Mouse (Mus musculus) liver, embryonic 13.5 days (tissue): ENCODE results near the gene Ltb4r1. TPM values are rescaled to one million over a fixed set of nuclear protein-coding genes. Genes with fewer than 3 reads are reported as not detected.
"Not testable (repeated sequence)": the region's sequence is repeated elsewhere in the genome, so short reads cannot be mapped to it uniquely, and the experiment has no call there.

Experiments
- ATAC-seq: fragments of 200-750 bp; cut with Nextera tagmentation; 2 replicates; pipeline ENCODE4 v1.8.0; 2017; ENCODE audit warnings: low read depth, mild to moderate bottlenecking, moderate number of reproducible peaks, moderate library complexity
- DNase-seq: peaks from one replicate; pipeline ENCODE4 v3.0.0; 2022
- H3K27ac ChIP-seq: fragments of 300-500 bp; sonication (generic); 2 replicates; pipeline ENCODE4 v1.5.1; 2015; ENCODE audit warnings: moderate library complexity, mild to moderate bottlenecking, inconsistent platforms
- H3K27me3 ChIP-seq: fragments of 300-500 bp; sonication (generic); 2 replicates; pipeline ENCODE4 v1.6.1; 2015; ENCODE audit warnings: mild to moderate bottlenecking, inconsistent platforms
- H3K36me3 ChIP-seq: fragments of 300-500 bp; sonication (generic); 2 replicates; pipeline ENCODE4 v1.6.1; 2015; ENCODE audit warnings: mild to moderate bottlenecking, inconsistent platforms
- H3K4me1 ChIP-seq: fragments of 300-500 bp; sonication (generic); replicated peaks from 2 replicates; pipeline ENCODE4 v1.6.1; 2015; ENCODE audit warnings: inconsistent platforms
- H3K4me2 ChIP-seq: fragments of 300-500 bp; sonication (generic); 2 replicates; pipeline ENCODE4 v1.6.1; 2015; ENCODE audit warnings: inconsistent platforms, mild to moderate bottlenecking, moderate library complexity
- H3K4me3 ChIP-seq: fragments of 300-500 bp; sonication (generic); replicated peaks from 2 replicates; pipeline ENCODE4 v1.5.1; 2015; ENCODE audit warnings: mild to moderate bottlenecking, inconsistent platforms
- H3K9ac ChIP-seq: fragments of 300-500 bp; sonication (generic); 2 replicates; pipeline ENCODE4 v1.6.1; 2015; ENCODE audit warnings: mild to moderate bottlenecking, inconsistent platforms
- H3K9me3 ChIP-seq: fragments of 300-500 bp; sonication (generic); replicated peaks from 2 replicates; pipeline ENCODE4 v1.6.1; 2016; ENCODE audit warnings: inconsistent platforms
- WGBS: fragments of 180-500 bp; shearing (Covaris S2); methylation state at CpG from one replicate; pipeline ENCODE4 v1.1.7; 2015; ENCODE audit not compliant: insufficient replicate concordance; 5-methylcytosine and 5-hydroxymethylcytosine counted together
- polyA plus RNA-seq: library from polyadenylated mRNA; unstranded; fragments of >200 nt; fragmentation: Nextera tagmentation; extraction: Ambion mirVana; gene quantifications from 2 replicates; pipeline ENCODE4 v1.2.1, GENCODE M21; 2015

Ltb4r1 gene
- polyA plus RNA-seq, 1 experiment from 2014 or later = 4.4 TPM

DNA sequence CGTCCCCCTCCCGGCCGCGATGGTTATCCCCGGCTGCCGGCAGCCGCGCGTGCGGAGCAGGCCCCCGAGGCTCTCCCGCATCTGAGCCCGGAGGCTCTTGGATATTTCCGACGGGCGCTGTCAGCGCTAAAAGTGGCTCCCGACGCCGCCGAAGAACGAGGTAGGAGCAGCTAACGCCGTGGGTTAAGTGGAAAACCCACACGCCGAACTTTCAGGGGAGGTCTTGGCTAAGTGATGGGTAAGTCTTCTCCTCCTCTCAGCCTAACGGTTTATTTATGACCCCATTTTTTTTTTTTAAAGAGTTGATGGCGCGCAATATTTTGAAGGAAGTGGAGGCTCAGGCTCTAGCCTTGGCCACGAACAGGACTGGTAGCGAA, 19.9 kb upstream of the Ltb4r1 start:
- DNase-seq (no peak), ATAC-seq (no peak)
- peak overlapping the region; percentile 72 for H3K27ac ChIP-seq
- H3K4me2 ChIP-seq = peak overlapping the region; percentile 93
- peaks cover 39% of the 10 kb centered on the region for H3K4me1 ChIP-seq
- no peaks in the 10 kb centered on the region for H3K27me3 ChIP-seq
- WGBS = under 1% methylated on average over 25 of the region's 31 CpGs
- no peaks in the 10 kb centered on the region for H3K9me3 ChIP-seq
- H3K9ac ChIP-seq = peak overlapping the region; percentile 86
- H3K4me3 ChIP-seq = peak overlapping the region; percentile 86
- peaks cover 38% of the 10 kb centered on the region for H3K36me3 ChIP-seq

DNA sequence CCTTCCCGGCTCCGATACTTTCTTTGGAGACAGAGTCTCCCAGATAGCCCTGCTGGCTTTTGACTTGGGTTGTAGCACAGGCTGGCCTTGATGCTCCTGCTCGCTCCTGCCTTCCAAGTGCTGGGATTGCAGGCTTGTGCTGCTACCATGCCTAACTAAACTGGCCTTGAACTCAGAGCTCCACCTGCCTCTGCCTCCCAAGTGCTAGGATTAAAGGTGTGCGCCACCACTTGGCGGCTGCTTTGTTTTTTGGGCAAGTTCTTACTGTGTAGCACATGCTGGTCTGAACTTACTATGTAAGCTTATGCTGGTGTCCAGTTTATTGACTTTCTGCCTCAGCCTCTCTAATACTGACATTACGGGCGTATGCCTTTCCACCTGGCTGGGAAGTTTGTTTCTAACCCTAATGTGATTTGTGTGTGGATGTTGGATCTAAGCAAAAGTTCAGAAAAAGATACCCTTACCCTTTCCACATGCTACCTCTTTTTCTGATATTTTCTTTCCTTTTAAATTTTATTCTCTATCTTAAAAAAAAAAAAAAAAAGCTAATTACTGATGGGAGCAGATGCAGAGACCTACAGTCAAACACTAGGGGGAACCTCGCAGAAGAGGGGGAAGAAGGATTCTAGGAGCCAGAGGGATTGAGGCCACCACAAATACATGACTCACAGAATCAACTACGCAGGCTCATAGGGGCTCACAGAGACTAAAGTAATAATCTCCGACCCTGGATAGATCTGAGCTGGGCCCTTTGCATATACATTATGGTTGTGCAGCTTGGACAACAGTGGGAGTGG, 18.5 kb upstream of the Ltb4r1 start:
- Histone ChIP-seq H3K36me3 (peaks cover 47% of the 10 kb centered on the region), H3K4me3 (peak overlapping the region; percentile 86), H3K27ac (0 out of 2 replicates have a peak overlapping the region, but pooled peaks have one; percentile 31), H3K27me3 (no peaks in the 10 kb centered on the region), H3K9me3 (no peaks in the 10 kb centered on the region), H3K4me2 (peak overlapping the region; percentile 93), H3K9ac (peak overlapping the region; percentile 86), H3K4me1 (peaks cover 39% of the 10 kb centered on the region)
- DNase-seq = no peak
- 76% methylated on average over 10 of the region's 10 CpGs for WGBS
- no peak for ATAC-seq

DNA sequence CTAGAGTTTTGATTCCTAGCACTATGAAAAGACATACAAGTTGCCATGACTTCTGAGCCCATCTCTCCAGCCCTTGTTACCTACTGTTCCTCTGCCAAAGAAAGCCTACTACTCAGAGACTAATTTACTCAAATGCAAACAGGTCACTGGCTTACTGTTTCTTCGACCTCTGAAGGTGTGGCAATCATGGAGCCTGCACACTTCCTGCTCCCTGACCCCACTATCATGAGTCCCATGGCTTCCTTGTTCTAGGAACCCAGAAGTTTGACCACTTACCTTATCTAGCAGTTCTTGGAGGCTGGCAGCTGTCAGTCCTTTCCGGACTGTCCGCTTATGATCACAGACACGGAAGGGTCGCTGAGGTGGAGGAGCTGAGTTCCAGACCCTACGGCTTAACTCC, 8.2 kb upstream of the Ltb4r1 start:
- no peak for DNase-seq
- peak overlapping the region; percentile 69; the same call in 1 of the 2 replicates for H3K27ac ChIP-seq
- H3K36me3 ChIP-seq = peaks cover 43% of the 10 kb centered on the region
- 12% methylated on average over 6 of the region's 6 CpGs for WGBS
- H3K4me2 ChIP-seq = peak overlapping the region; percentile 43
- no peaks in the 10 kb centered on the region for H3K9me3 ChIP-seq
- H3K4me1 ChIP-seq = peaks cover 35% of the 10 kb centered on the region
- H3K9ac ChIP-seq = peak overlapping the region; percentile 5; the same call in 1 of the 2 replicates
- H3K4me3 ChIP-seq = peak overlapping the region; percentile 32
- peaks cover 22% of the 10 kb centered on the region for H3K27me3 ChIP-seq
- no peak for ATAC-seq

DNA sequence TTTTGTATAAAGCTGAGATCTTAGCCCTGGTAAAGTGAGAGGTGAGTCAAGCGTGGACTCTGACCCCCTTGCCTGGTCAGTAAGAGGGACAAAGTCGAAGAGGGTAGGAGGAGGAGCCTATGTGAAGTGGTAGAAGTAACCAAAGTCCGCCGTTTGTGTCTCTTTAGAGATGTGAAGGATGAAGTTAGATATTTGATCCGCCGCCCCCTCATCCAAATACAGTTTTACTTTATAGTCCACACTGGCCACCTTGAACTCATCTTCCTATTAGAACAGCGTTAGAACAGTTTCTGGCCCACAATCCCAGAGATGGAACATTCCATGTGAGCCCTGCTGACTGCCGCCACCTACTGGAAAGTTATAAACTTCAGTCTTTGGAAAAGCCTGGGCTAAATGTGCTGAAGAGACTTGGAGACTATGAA, 7.4 kb upstream of the Ltb4r1 start, which contains the start of gene Cideb:
Gene Cideb, minus strand, starts transcription at position 96 of the 422 bp plus-strand sequence.
- Histone ChIP-seq H3K27ac (peak within 1 kb of the TSS; percentile 69), H3K9ac (peak within 1 kb of the TSS; percentile 5; the same call in 1 of the 2 replicates), H3K4me3 (peak within 1 kb of the TSS; percentile 32), H3K27me3 (peaks cover 30% of the 10 kb centered on the region), H3K9me3 (no peaks in the 10 kb centered on the region), H3K4me1 (peaks cover 43% of the 10 kb centered on the region), H3K4me2 (peak within 1 kb of the TSS; percentile 43), H3K36me3 (peaks cover 35% of the 10 kb centered on the region)
- WGBS = 12% methylated on average over 8 of the region's 8 CpGs
- peak; percentile 34 for ATAC-seq
- DNase-seq = no peak

DNA sequence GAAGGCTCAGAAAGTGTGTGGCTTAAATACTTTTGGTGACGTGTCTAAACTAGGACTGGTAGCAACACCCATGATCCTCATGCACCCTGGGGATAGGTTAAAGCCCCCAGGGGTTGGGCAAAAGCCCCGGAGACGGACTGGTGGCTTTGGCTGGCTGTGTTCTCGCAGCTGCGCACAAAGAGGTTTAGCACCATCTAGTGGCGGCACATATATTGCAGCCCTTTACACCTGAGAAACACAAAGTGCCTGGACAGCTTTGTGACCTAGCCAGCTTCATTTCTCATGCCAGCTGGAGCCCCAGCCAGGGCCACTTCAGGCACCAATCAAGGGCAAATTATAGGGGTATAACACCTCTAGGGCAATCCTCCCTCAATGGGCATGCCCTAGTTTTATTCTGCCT, 5.6 kb upstream of the Ltb4r1 start:
- peak overlapping the region; percentile 29 for H3K4me2 ChIP-seq
- peaks cover 52% of the 10 kb centered on the region for H3K4me1 ChIP-seq
- not testable (repeated sequence) for H3K9me3 ChIP-seq, H3K4me3 ChIP-seq, H3K27ac ChIP-seq, H3K9ac ChIP-seq
- WGBS = under 1% methylated on average over 6 of the region's 6 CpGs
- DNase-seq (peak; percentile 66), ATAC-seq (0 out of 2 replicates have a peak, but pooled peaks have one; percentile 18)
- H3K36me3 ChIP-seq = peaks cover 18% of the 10 kb centered on the region
- H3K27me3 ChIP-seq = peaks cover 46% of the 10 kb centered on the region

DNA sequence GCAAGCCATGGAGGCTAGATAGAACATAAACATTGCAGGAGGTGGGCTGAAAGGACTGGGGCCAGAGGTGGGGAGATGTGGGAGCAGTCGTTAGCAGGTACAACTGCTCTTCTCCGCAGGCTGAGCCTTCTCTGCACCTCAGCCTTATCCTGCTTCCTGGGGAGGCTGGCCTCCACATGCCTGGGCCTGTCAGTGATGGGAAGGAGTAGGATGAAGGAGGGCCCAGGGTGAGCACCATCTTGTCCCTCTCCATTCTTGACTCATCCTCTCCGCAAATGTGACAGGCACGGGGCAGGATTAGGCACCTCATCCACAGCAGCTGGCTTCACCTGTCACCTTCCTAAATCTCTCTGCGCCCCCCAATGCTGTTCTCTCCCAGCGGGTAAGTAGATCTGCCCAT, 4.6 kb upstream of the Ltb4r1 start, which contains the start of gene Ltb4r2:
Gene Ltb4r2, plus strand, starts transcription at position 266 of the 400 bp plus-strand sequence.
- Histone ChIP-seq H3K4me1 (peaks cover 62% of the 10 kb centered on the region), H3K27ac (no peak within 1 kb of the TSS), H3K27me3 (peaks cover 52% of the 10 kb centered on the region), H3K36me3 (peaks cover 7% of the 10 kb centered on the region), H3K4me3 (peak within 1 kb of the TSS; percentile 58), H3K9ac (peak within 1 kb of the TSS; percentile 71), H3K9me3 (no peaks in the 10 kb centered on the region), H3K4me2 (peak within 1 kb of the TSS; percentile 79)
- ATAC-seq = no peak
- no peak for DNase-seq
- WGBS = 74% methylated on average over 6 of the region's 6 CpGs

DNA sequence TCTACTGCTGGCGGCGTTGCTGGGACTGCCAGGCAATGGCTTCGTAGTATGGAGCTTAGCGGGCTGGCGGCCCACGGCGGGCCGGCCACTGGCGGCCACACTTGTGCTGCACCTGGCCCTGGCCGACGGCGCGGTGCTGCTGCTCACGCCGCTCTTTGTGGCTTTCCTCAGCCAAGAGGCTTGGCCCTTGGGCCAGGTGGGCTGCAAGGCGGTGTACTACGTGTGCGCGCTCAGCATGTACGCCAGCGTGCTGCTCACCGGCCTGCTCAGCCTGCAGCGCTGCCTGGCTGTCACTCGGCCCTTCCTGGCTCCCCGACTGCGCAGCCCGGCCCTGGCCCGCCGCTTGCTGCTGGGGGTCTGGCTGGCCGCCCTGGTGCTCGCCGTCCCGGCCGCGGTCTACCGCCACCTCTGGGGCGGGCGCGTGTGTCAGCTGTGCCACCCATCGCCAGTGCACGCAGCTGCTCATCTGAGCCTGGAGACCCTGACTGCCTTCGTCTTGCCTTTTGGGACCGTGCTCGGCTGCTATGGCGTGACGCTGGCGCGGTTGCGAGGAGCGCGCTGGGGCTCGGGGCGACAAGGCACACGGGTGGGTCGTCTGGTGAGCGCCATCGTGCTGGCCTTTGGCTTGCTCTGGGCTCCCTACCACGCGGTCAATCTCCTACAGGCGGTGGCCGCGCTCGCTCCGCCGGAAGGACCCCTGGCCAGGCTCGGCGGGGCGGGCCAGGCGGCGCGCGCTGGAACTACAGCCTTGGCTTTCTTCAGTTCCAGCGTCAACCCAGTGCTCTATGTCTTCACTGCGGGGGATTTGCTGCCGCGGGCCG, 3.6 kb upstream of the Ltb4r1 start:
- Histone ChIP-seq H3K36me3 (no peaks in the 10 kb centered on the region), H3K27me3 (peaks cover 60% of the 10 kb centered on the region), H3K4me3 (peak overlapping the region; percentile 58), H3K27ac (no peak overlapping the region; the same call in 1 of the 2 replicates), H3K4me2 (peak overlapping the region; percentile 79), H3K4me1 (peaks cover 61% of the 10 kb centered on the region), H3K9ac (peak overlapping the region; percentile 71), H3K9me3 (no peaks in the 10 kb centered on the region)
- 3% methylated on average over 77 of the region's 77 CpGs for whole genome bisulfite sequencing
- DNase-seq = no peak
- peak; percentile 18 for ATAC-seq

DNA sequence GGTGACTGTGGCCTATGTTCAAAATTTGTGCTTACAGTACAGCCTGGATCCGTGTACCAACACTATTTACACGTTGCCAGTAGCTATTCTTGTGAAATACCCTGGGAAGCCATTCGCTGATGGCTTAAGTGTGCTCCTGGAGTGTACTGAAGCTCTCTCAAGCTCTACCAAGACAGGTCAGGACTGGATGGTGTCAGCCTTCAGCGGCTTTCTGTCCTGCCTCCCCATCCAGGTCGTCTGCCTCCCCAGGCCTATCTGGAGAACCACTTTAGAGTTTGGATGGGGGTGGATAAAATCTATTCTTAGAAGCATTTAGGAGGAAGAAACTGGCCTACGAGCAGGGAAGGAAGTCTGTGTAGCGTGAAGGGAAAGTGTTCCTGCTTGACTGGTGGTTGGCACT, 2.6 kb upstream of the Ltb4r1 start:
- WGBS = 33% methylated on average over 7 of the region's 7 CpGs
- peak overlapping the region; percentile 58; the same call in 1 of the 2 replicates for H3K4me3 ChIP-seq
- peak overlapping the region; percentile 79 for H3K4me2 ChIP-seq
- 0 out of 2 replicates have a peak overlapping the region, but pooled peaks have one; percentile 1 for H3K27ac ChIP-seq
- DNase-seq (no peak), ATAC-seq (no peak)
- H3K27me3 ChIP-seq = peaks cover 69% of the 10 kb centered on the region
- no peaks in the 10 kb centered on the region for H3K9me3 ChIP-seq
- H3K36me3 ChIP-seq = no peaks in the 10 kb centered on the region
- H3K4me1 ChIP-seq = peaks cover 62% of the 10 kb centered on the region
- no peak overlapping the region for H3K9ac ChIP-seq

DNA sequence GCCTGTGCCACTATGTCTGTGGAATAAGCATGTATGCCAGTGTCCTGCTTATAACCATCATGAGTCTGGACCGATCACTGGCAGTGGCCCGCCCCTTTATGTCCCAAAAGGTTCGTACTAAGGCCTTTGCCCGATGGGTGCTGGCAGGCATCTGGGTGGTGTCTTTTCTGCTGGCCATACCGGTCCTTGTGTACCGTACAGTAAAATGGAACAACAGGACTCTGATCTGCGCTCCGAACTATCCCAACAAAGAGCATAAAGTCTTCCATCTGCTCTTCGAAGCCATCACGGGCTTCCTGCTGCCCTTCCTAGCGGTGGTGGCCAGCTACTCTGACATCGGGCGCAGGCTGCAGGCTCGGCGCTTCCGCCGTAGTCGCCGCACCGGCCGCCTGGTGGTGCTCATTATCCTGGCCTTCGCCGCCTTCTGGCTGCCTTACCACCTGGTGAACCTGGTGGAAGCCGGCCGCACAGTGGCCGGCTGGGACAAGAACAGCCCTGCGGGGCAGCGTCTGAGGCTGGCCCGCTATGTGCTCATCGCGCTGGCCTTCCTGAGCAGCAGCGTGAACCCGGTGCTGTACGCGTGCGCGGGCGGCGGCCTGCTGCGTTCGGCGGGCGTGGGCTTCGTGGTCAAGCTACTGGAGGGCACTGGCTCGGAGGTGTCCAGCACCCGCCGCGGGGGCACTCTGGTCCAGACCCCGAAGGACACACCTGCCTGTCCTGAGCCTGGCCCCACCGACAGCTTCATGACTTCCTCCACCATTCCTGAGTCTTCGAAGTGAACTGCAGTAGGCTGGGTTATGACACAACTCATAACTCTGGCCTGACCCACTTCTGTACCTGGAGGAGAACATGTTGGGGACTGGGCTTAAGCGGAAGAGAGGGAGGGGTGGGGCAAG, 2.0 kb downstream of the Ltb4r1 start:
- WGBS = 9% methylated on average over 52 of the region's 52 CpGs
- peak; percentile 47 for ATAC-seq
- Histone ChIP-seq H3K4me1 (peaks cover 62% of the 10 kb centered on the region), H3K9ac (peak overlapping the region; percentile 69), H3K4me2 (peak overlapping the region; percentile 75), H3K27me3 (peaks cover 55% of the 10 kb centered on the region), H3K36me3 (no peaks in the 10 kb centered on the region), H3K4me3 (peak overlapping the region; percentile 50), H3K9me3 (no peaks in the 10 kb centered on the region), H3K27ac (no peak overlapping the region)
- no peak for DNase-seq

DNA sequence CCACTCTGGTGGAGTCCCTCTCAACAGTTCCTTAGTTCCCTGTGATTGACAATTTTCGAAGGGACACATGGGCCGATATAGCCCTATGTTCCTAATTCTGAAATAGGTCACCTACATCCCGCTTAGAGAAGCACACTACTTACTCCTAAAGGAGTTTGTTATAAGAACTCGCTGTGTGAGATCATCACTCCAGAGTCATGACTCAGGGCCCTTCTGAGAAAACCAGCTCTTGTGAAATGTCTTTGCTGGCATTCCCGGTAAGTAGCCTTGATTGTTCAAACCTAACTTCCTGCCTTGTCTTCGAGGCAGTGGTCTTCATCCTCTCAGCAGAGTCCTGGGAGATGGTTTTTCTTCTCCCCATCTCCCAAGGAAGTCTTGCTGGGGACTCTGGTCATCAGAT, 2.8 kb downstream of the Ltb4r1 start:
- peaks cover 57% of the 10 kb centered on the region for H3K4me1 ChIP-seq
- H3K27me3 ChIP-seq = peaks cover 52% of the 10 kb centered on the region

More for the DNA sequence above, 2.8 kb downstream of the Ltb4r1 start:
- H3K36me3 ChIP-seq = no peaks in the 10 kb centered on the region
- H3K4me3 ChIP-seq = no peak overlapping the region
- H3K9ac ChIP-seq = peak overlapping the region; percentile 69; the same call in 1 of the 2 replicates
- DNase-seq = no peak
- no peak for ATAC-seq
- 75% methylated on average over 6 of the region's 6 CpGs for WGBS
- no peaks in the 10 kb centered on the region for H3K9me3 ChIP-seq
- H3K27ac ChIP-seq = no peak overlapping the region
- peak overlapping the region; percentile 75 for H3K4me2 ChIP-seq
